Mouse (Mus musculus) thymus, postnatal 36 days (tissue): Measurements from ENCODE around the gene Hspb2.
A peak's percentile ranks its signal among the peaks of the same experiment; 100 is the strongest.

Experiments used
- DNase-seq, 2 experiments: peaks; one replicate each; pipeline ENCODE4 v3.0.0; 2022; ENCODE audit warnings: mixed read lengths in 2 of 2

The Hspb2 gene

DNA sequence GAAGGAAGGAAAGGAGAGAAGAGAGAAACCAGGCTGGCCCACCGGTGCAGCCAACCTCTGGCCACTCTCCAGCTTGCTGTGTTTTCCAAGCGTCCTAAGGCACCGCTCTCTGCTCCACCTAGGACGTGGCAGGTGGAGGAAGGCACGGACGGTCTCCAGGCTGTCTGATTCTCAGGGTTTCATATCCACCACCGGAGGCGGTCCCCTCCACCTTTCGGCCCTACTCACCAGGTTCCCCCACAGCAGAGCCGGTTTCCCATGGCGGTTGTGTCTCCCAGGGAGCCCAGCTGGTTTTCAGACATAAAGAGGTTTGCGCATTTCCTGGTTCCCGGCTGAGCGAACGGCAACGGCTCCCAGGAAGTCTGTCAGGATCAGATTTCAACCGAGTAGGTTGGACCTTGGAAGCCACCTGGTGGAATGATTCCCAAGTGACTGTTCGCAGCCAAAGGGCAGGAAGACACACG lies 5.9 kb downstream of the Hspb2 start, which contains the start of gene 2310030G06Rik:
2310030G06Rik (minus strand) TSS at position 323 of the 464 bp plus-strand sequence.
- no peak for DNase-seq

DNA sequence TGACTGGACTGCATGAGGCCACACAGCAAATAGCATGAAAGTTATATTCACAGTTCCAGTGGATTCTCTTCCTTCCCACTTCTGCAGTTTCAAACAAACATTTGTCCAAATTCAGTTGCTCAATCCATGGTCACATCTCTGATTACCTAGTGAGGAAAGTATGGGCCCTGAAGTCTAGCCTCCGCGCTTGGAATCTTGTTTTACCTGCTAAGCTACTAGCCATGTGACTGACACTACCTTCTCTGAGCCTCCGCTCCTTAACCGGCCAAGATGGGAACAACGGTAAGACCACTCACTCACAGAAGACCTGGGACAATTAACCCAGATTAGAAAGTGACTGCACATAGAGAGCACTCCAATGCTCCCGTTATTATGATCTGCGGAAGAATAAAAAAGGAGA lies 6.3 kb downstream of the Hspb2 start:
- no peak for DNase-seq

DNA sequence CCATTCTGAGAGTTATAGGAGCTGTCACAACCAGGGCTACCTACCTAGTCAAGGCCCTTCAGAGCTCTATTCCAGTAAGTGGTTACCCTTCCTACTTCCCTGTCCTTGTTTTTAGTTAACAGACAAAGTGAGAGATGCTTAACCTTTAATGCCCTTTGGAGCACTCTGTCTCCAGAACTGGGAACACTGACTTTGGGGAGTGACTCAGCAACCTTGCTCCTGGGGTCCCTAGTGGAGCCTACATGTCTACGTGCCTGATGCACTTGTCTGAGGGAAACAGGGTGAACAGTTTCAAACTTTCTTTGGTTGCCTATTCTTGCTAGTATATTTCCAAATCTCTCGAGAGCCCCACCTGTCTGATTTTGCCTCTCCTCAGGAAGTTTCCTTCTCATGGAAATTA lies 9.4 kb downstream of the Hspb2 start:
- no peak for DNase-seq

DNA sequence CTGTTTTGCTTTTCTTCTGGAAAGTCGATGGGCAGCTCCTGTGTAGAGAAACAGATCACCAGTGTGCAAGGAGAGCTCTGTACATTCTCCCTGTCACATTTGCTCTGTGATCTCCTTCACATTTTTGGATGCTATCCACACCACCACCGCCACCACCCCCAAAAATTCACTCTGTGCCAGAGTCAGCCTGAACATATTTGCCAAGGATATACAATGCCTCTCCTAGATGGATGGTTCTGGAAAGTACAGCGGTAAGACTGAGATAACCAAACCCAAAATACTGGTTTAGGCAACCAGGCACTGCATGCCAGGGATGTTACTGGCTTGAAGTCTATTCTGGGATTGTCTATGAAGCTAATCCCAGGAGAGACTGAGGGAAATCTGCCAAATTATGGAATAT lies 9.9 kb downstream of the Hspb2 start:
- DNase-seq: no peak

DNA sequence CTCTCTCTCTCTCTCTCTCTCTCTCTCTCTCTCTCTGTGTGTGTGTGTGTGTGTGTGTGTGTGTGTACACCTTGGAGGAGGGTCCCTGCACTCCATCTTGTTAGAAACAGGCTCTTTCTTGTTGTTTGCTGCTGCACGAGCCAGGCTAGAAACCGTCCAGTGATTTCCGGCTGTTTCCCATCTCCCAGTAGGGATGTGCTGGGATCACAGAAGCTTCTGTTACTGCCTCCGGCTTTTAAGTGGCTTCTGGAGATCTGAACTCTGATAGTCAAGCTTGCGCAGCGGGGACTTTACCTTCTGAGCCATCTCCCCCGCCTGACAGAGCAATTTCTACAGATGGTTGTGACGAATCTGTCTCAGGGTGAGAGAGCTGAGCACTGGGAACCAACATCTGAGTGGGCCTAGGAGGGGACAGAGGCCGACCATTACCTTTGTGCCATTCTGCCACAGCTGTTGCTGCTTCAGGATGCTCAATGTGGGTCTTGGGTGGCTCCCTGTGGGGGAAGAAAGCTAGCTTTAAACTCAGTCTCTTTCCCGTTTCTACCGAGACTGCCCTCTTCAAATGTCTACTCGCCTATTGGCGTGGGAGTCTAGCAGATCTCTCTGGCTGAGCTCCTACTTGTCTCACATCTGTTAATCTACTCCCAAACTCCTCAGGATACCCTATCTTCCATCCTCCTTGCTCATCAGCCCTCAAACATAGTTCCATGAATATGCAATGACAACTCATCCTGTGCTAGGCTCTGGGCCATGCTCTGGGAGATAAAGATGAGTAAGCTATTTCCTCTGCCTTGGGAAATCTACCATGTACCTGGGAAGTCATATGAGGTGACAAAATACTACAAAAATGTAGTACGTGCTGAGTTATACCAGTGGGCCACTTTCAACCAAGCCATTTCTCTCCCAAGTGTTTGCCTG lies 11.0 kb downstream of the Hspb2 start:
- DNase-seq: no peak

DNA sequence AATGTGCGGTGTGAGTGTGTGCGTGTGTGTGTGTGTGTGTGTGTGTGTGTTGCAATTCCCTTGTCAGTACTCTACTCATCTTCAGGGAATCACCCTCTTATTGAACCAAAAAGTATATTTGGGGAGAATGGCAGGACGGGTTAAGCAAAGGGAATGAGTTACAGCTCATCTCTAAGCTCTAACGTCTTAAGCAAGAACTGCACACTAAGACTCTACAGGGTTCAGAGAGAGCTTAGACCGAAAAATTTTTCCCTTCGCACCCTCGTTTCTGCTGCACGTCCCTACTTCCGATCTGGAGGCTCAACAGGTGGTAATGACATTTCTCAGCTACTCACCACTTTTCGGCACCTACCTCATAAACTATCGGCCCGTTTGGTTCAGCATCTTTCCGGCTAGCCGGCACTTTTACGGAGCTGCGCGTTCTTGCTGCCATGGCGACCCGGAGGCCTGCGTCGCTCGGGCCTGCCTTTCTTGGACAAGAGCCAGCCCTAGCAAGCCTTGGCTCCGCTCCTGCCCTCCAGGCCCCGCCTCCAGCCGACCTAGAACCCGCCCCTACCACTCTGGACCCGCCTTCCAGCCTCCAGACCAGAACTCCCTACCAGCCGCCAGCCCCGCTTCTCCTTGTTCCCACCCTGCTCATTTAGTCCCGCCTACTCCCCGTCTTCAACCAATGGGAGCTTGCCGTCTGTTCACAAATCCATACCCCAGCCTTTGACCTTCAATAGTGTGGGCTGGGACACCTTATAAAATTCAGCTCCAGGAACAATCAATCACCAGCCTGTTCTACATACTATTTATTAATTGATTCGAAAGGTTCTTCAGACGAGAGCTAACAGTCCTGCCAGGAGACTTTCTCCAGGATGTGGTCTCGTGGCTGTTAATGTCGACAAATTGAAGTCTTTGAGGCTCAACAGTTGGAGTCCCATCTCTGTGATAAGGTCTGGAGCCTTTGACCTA lies 13.0 kb downstream of the Hspb2 start, which contains the start of gene Dixdc1:
Dixdc1 (minus strand) TSS at position 604 of the 957 bp plus-strand sequence.
- peak; percentile 79 to 85 for DNase-seq

DNA sequence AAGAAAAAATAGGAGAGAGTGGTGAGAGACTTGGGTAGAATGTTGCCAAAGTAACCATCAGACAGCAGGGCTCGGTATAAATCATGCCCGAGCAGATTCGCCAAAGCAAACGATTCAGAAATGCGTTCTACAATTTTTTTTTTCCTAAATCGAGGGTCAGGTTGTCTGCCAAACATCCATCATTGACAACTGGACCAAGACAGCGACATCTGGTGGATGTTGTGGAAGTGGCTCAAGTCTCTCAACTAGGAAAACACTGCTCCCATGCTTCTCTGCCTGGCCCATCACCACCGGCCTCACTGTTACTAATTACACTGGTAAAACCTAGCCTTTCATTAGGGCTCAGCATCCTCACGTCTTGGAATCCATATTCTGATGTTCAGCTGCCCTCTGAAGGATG lies 17.2 kb downstream of the Hspb2 start:
- no peak for DNase-seq

DNA sequence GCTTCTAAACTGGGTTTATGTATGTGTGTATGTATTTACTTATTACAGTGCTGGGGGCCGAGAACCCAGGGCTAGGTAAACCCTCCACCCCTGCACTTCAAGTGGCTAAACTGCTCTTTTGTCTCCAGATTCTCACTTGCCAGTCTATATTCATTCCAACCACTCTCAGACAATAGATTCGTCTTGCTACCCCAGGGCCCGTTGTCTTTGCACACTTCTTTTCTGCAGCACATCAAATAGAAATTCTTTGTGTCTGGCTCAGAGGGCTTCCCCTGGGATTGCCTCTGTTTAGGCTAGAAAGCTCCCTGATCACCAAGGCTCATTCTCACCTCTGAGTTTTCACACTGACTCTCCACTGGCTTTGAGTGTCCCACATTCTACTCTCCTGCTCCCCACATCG lies 19.6 kb downstream of the Hspb2 start:
- DNase-seq: no peak

DNA sequence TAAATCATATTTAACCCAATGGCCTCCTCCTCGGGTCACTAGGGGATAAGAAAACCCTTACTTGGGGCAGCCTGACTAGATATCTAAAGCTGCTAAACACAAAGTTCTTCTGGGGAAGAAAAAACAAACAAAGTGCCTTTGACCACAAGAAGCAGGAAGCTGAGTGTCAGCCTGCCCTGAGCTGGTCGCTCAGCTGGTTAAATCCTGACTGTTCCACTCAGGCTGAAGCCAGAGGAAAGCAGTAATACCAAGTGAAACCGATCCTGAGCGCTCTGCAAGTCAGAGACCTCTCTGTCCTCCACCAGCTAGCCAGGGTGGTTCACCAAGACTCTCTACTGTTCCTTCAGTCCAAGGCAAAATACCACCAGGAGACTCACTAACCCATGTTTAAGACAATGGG lies 22.6 kb downstream of the Hspb2 start:
- no peak for DNase-seq

DNA sequence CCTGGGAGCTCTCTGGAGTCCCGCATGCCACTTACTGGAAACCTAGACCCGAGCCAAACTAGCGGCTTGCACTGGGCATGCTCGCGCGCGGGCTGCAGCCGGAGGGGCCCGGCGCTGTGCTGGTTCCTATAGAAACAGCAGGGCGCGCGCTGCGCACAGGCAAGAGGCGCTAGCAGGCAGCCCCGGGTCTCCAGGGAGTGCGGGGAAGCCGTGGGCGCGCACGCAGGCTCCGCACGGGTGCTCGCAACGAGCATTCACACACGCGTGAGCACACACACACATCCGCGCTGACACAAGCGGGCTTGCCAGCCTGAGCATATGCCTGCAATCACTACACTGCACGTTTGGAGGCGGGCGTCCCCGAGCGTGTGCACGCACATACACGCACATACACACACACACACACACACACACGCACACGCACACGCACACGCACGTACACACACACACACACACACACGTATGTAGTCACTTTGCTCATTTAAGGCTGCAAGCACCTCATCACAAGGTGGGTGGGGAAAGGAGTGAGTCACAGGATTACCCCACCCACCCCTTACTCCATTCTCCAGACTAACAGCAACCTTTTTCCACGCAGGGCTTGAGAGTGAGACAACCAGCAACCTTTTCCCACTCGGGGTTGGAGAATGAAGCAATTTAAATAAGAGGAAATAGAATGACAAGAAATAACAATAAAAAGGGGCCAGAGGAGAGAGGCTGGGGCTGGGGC lies 24.1 kb downstream of the Hspb2 start:
- peak; percentile 12 to 29 for DNase-seq

DNA sequence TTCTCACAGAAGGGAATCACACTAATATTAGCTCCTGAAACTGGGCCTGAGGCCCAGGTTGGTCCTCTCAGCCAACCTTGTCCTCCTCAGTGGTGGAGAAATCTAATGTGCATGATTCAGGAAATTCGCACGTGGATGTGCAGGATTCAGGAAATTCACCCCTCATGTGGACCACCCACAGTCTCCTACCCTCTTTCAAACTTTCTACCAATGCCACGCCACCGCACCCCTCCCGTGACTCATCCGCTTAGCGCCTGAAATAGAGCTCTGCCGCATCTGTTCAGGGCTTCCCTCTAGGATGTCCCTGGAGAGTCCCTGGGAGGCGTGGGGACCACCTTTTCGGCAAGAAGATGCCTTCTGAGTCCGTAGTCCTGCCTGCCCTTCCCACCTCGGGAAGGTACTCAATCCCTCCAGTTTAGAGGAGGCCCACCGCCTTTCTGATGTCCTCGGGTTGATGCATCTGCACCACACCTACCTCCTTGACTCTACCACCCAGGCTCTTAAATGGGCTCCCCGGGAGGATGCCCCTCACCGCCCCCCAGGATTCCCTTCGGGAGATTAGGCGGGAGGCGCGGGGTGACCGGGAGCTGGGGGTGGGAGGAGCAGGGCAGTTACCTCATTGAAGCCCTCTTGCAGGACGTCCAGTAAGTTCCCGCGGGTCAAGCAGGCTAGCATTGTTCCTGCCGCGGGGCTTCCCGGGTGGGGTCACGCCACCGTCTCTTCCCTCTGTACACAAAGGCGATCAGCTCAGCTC lies 24.8 kb downstream of the Hspb2 start:
- no peak for DNase-seq

DNA sequence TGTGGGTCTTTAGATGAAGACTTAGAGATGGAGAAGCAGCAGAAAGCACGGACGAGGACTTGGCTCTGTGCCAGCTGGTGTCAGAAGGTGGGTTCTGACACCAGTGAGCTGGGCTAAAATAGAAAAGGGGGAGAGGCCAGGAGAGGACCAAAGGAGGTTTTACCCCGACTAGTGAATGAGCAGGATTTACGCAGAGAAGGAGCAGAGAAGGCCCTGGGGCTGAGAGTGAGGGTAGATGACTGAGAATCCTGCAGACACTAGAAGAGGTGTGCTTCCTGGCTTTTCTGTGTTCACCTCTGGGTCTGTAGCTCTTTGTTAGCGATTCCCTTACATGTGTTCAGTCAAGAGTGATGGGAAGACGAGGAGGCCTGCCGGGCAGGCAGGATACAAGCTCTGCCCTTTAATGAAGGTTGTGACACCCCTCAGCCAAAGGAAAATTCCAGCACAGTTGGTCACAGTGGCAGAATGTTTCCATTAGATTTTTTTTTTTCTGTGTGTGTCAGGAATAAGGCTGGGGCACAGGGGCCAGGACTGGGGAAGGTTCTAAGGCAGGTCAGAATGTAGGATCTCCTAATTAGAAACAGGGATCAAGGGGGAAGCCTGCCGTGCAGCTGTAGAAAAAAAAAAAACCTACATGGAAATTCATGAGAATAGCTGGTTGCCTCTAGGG lies 26.1 kb downstream of the Hspb2 start:
- no peak for DNase-seq

DNA sequence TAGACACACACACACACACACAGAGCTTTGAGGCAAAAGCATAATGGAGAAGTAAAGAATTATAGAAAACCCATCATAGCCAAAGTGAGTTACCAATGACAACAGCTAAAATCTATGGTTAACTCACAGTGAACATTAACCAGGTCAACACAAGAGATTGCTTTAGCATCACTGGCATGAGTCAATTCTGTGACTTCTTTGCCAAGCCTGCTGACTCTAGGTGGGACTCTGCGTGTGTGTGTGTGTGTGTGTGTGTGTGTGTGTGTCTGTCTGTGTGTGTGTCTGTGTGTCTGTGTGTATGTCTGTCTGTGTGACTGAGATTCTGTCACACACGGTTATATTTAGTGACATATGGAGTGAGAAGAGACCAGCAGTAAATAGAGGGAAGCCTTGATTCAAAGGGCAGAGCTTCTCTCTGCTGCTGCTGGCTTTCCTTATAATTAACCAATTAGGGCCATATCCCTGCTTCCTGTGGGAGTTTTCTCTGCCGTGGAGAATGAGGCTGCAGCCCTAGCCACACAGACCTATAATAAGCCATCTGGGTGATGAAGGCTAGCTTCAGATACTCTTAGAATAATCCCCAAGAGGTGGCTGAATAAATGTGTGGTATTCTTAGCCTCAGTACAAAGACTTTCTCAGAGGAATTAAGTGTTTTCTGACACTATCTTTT lies 27.4 kb downstream of the Hspb2 start:
- no peak for DNase-seq

DNA sequence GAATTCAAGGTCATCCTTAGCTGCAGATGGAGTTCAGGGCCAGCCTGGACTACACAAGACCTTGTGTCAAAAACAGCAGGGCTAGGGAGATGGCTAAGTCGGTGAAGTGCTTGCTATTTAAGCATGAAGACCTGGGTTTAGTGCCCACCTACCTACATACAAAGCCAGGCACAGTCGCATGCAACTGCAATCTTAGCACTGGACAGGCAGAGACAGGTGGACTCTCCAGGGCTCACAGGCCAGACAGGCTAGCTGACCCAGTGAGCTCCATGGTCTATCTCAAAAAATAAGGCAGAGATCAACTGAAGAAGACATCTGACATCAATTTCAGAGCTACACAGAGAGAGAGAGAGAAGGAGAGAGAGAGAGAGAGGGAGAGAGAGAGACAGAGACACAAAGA lies 28.0 kb downstream of the Hspb2 start:
- DNase-seq: no peak

DNA sequence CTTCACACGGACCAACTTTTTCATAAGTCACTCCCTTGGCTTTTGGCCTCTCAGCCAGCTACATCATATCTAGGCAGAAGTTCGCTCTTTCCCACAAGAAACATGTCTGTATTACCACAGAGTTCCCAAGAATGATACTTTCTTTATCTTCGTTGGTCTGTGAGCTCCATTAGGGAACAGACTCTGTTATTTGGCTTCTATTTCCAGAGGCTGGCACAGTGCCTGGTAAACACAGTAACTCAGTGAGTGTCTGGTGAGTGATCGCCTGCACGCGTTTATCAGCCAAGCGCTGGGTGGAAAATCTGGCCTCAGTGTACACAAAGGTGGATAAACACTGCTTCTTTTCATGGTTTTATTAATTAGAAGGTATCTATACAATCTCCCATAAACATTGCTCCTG lies 28.7 kb downstream of the Hspb2 start:
- no peak for DNase-seq

DNA sequence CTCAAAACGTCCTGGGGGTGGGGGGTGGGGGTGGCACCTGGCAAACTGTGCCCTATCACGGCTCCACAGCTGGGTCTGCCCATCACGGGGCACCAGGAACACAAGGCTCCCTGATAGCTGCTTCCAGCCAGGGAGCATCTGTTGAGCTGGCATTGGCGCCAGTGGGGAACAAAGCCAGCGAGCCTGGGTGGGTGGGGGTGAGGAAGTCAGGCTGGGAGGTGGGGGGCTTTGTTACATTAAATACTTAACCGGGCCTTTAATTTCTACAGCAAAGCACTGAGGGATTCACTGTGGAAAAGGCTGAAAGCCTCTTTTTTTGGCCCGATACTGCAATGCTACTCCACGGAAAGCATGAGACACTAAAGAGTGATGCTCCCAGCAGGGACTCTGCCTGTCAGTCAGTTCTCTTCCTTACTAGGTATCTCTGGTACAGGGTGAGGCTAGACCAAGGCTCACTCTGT lies 29.7 kb downstream of the Hspb2 start:
- DNase-seq: no peak

DNA sequence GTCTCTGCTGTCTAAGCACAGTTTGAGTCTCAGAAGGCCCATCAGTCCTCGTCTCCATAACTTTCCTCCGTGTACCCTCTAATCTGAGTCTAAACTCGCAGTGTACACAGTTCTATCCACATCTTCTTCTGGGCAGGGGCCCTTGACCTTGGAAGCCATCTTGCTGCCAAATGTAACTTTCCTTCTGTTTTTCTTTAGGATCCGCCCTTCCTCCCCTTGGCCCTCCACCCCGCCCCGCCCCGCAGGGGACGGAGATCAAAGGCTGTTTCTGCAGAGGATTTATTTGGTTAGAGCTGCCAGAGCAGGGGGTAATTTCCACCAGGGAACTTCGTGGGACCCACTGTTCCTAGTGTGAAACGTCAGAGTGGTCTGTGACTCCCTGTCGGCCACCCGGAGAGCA lies 31.1 kb downstream of the Hspb2 start:
- DNase-seq: no peak

DNA sequence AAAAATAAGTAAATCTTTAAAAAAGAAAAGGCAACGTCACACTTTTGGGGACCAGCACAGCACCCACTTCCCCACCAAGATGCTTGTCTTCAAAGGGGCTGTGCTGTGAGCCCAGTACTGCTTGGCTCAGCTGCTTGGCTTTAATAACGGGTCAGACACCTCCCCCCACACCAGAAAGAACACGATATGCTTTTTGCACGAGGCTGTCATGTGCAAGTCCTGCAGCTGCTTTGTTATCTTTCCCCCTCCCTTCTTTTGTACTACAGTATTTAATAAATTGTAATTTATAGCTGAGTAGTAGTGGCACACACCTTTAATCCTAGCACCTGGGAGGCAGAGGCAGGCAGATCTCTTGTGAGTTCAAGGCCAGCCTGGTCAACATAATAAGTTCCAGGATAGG lies 33.3 kb downstream of the Hspb2 start:
- no peak for DNase-seq

DNA sequence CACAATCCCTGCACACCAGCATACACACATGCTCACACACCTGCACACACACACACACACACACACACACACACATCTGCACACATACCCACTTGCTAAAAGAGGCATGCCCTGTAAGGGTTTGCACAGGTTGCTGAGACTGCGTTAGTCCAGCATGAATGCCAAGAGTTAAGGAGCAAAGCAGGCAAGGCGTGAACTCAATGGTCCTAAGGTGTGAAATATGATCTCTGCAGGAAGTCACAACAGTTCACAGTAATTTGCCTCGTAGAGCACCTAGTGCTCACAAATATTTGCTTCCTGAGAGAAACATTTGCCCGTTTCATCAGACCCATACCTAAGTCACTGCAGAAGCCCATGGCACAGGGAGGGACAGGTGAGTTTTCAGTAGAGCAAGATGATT lies 38.0 kb downstream of the Hspb2 start:
- no peak for DNase-seq

DNA sequence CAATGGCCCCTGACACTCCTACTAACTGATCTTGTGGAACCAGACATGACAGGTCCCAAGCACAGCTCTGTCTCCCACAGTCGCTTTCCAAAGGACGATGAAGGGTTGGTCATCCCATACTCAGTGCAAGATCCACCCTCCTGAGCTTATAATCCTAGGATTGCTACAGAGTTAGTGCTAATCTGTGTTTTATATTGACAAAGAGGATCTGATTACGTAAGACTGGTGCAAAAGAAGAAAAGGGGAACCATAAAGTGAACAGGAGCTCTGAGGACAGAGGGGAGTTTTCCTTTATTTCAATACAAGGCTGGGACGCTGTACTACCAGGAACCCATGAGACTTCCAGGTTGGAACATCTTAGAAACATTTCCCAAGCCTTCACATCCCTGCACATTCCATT lies 40.8 kb downstream of the Hspb2 start:
- DNase-seq: no peak

DNA sequence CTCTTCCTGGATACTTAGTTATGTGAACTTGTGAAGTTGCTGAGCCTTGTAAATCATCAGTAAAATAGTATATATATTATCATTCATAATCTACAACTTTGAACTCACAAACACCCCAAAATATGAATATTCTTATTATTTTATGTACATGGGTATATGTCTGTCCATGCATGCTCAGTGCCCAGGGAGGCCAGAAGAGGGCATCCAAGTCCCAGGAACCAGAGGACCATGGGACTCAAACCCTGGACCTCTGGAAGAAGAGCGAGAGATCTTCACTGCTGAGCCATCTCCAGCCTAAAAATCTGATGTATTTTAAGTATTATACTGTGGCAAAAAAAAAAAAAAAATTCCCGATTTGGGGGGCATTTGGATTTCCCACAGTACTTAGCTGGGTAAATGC lies 43.0 kb downstream of the Hspb2 start:
- DNase-seq: peak in 1 of 2 experiments; percentile 17
